Mouse (Mus musculus) liver, embryonic 12.5 days (tissue): ENCODE measurements around the gene Rhbdf2. TPM values are rescaled to one million over a fixed set of nuclear protein-coding genes. Genes with fewer than 3 reads are reported as not detected.
A peak's percentile ranks its signal among the peaks of the same experiment; 100 is the strongest.
"Not testable (repeated sequence)": the region's sequence is repeated elsewhere in the genome, so short reads cannot be mapped to it uniquely, and the experiment has no call there.

Experiments used
- ATAC-seq: fragments of 200-750 bp; cut with Nextera tagmentation; 2 replicates; pipeline ENCODE4 v1.8.0; 2017; ENCODE audit warnings: moderate number of reproducible peaks, mild to moderate bottlenecking, moderate library complexity
- H3K27ac ChIP-seq: fragments of 300-500 bp; sonication (generic); 2 replicates; pipeline ENCODE4 v1.5.1; 2016; ENCODE audit warnings: mild to moderate bottlenecking
- H3K27me3 ChIP-seq: fragments of 300-500 bp; sonication (generic); replicated peaks from 2 replicates; pipeline ENCODE4 v1.6.1; 2016; ENCODE audit warnings: mild to moderate bottlenecking, moderate library complexity
- H3K36me3 ChIP-seq: fragments of 300-500 bp; sonication (generic); 2 replicates; pipeline ENCODE4 v1.6.1; 2016; ENCODE audit warnings: mild to moderate bottlenecking, moderate library complexity
- H3K4me1 ChIP-seq: fragments of 300-500 bp; sonication (generic); 2 replicates; pipeline ENCODE4 v1.6.1; 2016
- H3K4me2 ChIP-seq: fragments of 300-500 bp; sonication (generic); 2 replicates; pipeline ENCODE4 v1.6.1; 2016; ENCODE audit warnings: mild to moderate bottlenecking, moderate library complexity
- H3K4me3 ChIP-seq: fragments of 300-500 bp; sonication (generic); 2 replicates; pipeline ENCODE4 v1.5.1; 2016; ENCODE audit warnings: mild to moderate bottlenecking, moderate library complexity
- H3K9ac ChIP-seq: fragments of 300-500 bp; sonication (generic); 2 replicates; pipeline ENCODE4 v1.6.1; 2016; ENCODE audit warnings: mild to moderate bottlenecking, moderate library complexity
- H3K9me3 ChIP-seq: fragments of 300-500 bp; sonication (generic); replicated peaks from 2 replicates; pipeline ENCODE4 v1.6.1; 2016; ENCODE audit warnings: mild to moderate bottlenecking, moderate library complexity
- WGBS: fragments of 180-500 bp; shearing (Covaris S2); methylation state at CpG from one replicate; pipeline ENCODE4 v1.1.7; 2016; ENCODE audit not compliant: insufficient replicate concordance; 5-methylcytosine and 5-hydroxymethylcytosine counted together
- polyA plus RNA-seq: library from polyadenylated mRNA; unstranded; fragments of >200 nt; fragmentation: Nextera tagmentation; extraction: Ambion mirVana; gene quantifications from 2 replicates; pipeline ENCODE4 v1.2.1, GENCODE M21; 2016

Gene Rhbdf2
- polyA plus RNA-seq, 1 experiment from 2014 or later, result 8.0 TPM

GRCm38 (mm10) chr11:116611168-116611567 lies 15.7 kb downstream of the Rhbdf2 start:
- Histone ChIP-seq H3K4me1 (peaks cover 72% of the 10 kb centered on the region), H3K36me3 (peaks cover 43% of the 10 kb centered on the region)
- H3K9ac ChIP-seq, H3K9me3 ChIP-seq, H3K4me2 ChIP-seq, ATAC-seq, H3K4me3 ChIP-seq, H3K27ac ChIP-seq, H3K27me3 ChIP-seq: not testable (repeated sequence)
- 67% methylated on average over 9 of the region's 9 CpGs for WGBS

- H3K4me2 ChIP-seq, result no peak overlapping the region
- H3K9me3 ChIP-seq, result no peaks in the 10 kb centered on the region
- H3K27me3 ChIP-seq, result no peaks in the 10 kb centered on the region
- H3K4me3 ChIP-seq, result no peak overlapping the region
- no peak overlapping the region for H3K9ac ChIP-seq
- no peak for ATAC-seq
- peaks cover 53% of the 10 kb centered on the region for H3K36me3 ChIP-seq
- no peak overlapping the region for H3K27ac ChIP-seq
- peaks cover 61% of the 10 kb centered on the region for H3K4me1 ChIP-seq
- 85% methylated on average over 15 of the region's 15 CpGs for WGBS
Observed at GRCm38 (mm10) chr11:116609965-116610630, 16.7 kb downstream of the Rhbdf2 start.

- 77% methylated on average over 3 of the region's 3 CpGs for WGBS
Observed at GRCm38 (mm10) chr11:116607717-116608116, 19.1 kb downstream of the Rhbdf2 start.

GRCm38 (mm10) chr11:116604097-116604496 lies 22.7 kb downstream of the Rhbdf2 start:
- ATAC-seq, result no peak
- H3K4me2 ChIP-seq, result no peak overlapping the region
- H3K27me3 ChIP-seq, result no peaks in the 10 kb centered on the region
- no peaks in the 10 kb centered on the region for H3K9me3 ChIP-seq
- peaks cover 99% of the 10 kb centered on the region for H3K36me3 ChIP-seq
- H3K4me3 ChIP-seq, result no peak overlapping the region
- H3K9ac ChIP-seq, result no peak overlapping the region
- H3K4me1 ChIP-seq, result peaks cover 10% of the 10 kb centered on the region
- 85% methylated on average over 12 of the region's 12 CpGs for WGBS
- H3K27ac ChIP-seq, result no peak overlapping the region

More at GRCm38 (mm10) chr11:116607717-116608116, 19.1 kb downstream of the Rhbdf2 start:
- Histone ChIP-seq H3K4me1 (peaks cover 37% of the 10 kb centered on the region), H3K4me2 (no peak overlapping the region), H3K9ac (no peak overlapping the region), H3K9me3 (no peaks in the 10 kb centered on the region), H3K36me3 (peaks cover 77% of the 10 kb centered on the region), H3K4me3 (no peak overlapping the region), H3K27ac (no peak overlapping the region), H3K27me3 (no peaks in the 10 kb centered on the region)
- ATAC-seq, result no peak

- H3K36me3 ChIP-seq, result peaks cover 99% of the 10 kb centered on the region
- no peaks in the 10 kb centered on the region for H3K9me3 ChIP-seq
- H3K27ac ChIP-seq, result no peak overlapping the region
- no peaks in the 10 kb centered on the region for H3K27me3 ChIP-seq
- H3K4me1 ChIP-seq, result peaks cover 6% of the 10 kb centered on the region; the same call in 1 of the 2 replicates
- no peak overlapping the region for H3K4me2 ChIP-seq
- no peak overlapping the region for H3K4me3 ChIP-seq
- no peak overlapping the region for H3K9ac ChIP-seq
- peak; percentile 17; the same call in 1 of the 2 replicates for ATAC-seq
- 85% methylated on average over 10 of the region's 10 CpGs for WGBS
Observed at GRCm38 (mm10) chr11:116603339-116603738, 23.5 kb downstream of the Rhbdf2 start.

- no peaks in the 10 kb centered on the region for H3K9me3 ChIP-seq
- WGBS, result 86% methylated on average over 8 of the region's 8 CpGs
- H3K27ac ChIP-seq, result no peak overlapping the region
- ATAC-seq, result no peak
- no peak overlapping the region for H3K9ac ChIP-seq
- H3K27me3 ChIP-seq, result 0 out of 2 replicates have a peak, but pooled peaks cover 5% of the 10 kb centered on the region
- no peak overlapping the region for H3K4me3 ChIP-seq
- peaks cover 97% of the 10 kb centered on the region for H3K36me3 ChIP-seq
- H3K4me1 ChIP-seq, result peaks cover 2% of the 10 kb centered on the region; the same call in 1 of the 2 replicates
- no peak overlapping the region for H3K4me2 ChIP-seq
Observed at GRCm38 (mm10) chr11:116602043-116602442, 24.8 kb downstream of the Rhbdf2 start.

GRCm38 (mm10) chr11:116601166-116601565 lies 25.7 kb downstream of the Rhbdf2 start:
- Histone ChIP-seq H3K9ac (no peak overlapping the region), H3K36me3 (peaks cover 95% of the 10 kb centered on the region), H3K4me3 (no peak overlapping the region), H3K27me3 (0 out of 2 replicates have a peak, but pooled peaks cover 12% of the 10 kb centered on the region), H3K9me3 (no peaks in the 10 kb centered on the region), H3K4me1 (no peaks in the 10 kb centered on the region), H3K27ac (no peak overlapping the region), H3K4me2 (no peak overlapping the region)
- 92% methylated on average over 8 of the region's 8 CpGs for WGBS
- ATAC-seq, result no peak

- 87% methylated on average over 15 of the region's 15 CpGs for WGBS
- H3K9me3 ChIP-seq, result no peaks in the 10 kb centered on the region
- no peak overlapping the region for H3K9ac ChIP-seq
- no peak overlapping the region for H3K4me3 ChIP-seq
- H3K27me3 ChIP-seq, result 0 out of 2 replicates have a peak, but pooled peaks cover 16% of the 10 kb centered on the region
- ATAC-seq, result no peak
- H3K36me3 ChIP-seq, result peaks cover 76% of the 10 kb centered on the region
- no peak overlapping the region for H3K4me2 ChIP-seq
- H3K27ac ChIP-seq, result no peak overlapping the region
- no peaks in the 10 kb centered on the region for H3K4me1 ChIP-seq
Observed at GRCm38 (mm10) chr11:116599230-116599629, 27.6 kb downstream of the Rhbdf2 start.

GRCm38 (mm10) chr11:116598193-116598592 lies 28.6 kb downstream of the Rhbdf2 start:
- Histone ChIP-seq H3K4me2 (no peak overlapping the region), H3K9ac (no peak overlapping the region), H3K27ac (no peak overlapping the region), H3K9me3 (no peaks in the 10 kb centered on the region), H3K4me1 (no peaks in the 10 kb centered on the region), H3K27me3 (0 out of 2 replicates have a peak, but pooled peaks cover 19% of the 10 kb centered on the region), H3K36me3 (peaks cover 65% of the 10 kb centered on the region), H3K4me3 (no peak overlapping the region)
- ATAC-seq, result no peak
- 87% methylated on average over 8 of the region's 8 CpGs for WGBS

- Histone ChIP-seq H3K27me3 (0 out of 2 replicates have a peak, but pooled peaks cover 19% of the 10 kb centered on the region), H3K27ac (no peak overlapping the region), H3K4me2 (no peak overlapping the region), H3K36me3 (peaks cover 51% of the 10 kb centered on the region), H3K9ac (no peak overlapping the region), H3K4me1 (peaks cover 4% of the 10 kb centered on the region; the same call in 1 of the 2 replicates), H3K9me3 (no peaks in the 10 kb centered on the region), H3K4me3 (no peak overlapping the region)
- ATAC-seq, result no peak
- 85% methylated on average over 19 of the region's 19 CpGs for WGBS
Observed at GRCm38 (mm10) chr11:116596766-116597165, 30.1 kb downstream of the Rhbdf2 start.

GRCm38 (mm10) chr11:116593345-116593744 lies 33.5 kb downstream of the Rhbdf2 start:
- Histone ChIP-seq H3K4me1 (peaks cover 32% of the 10 kb centered on the region), H3K9ac (no peak overlapping the region), H3K9me3 (no peaks in the 10 kb centered on the region), H3K27me3 (peaks cover 35% of the 10 kb centered on the region), H3K27ac (no peak overlapping the region), H3K36me3 (peaks cover 18% of the 10 kb centered on the region), H3K4me3 (no peak overlapping the region), H3K4me2 (no peak overlapping the region)
- ATAC-seq, result no peak
- WGBS, result 62% methylated on average over 4 of the region's 4 CpGs

- H3K36me3 ChIP-seq, result peaks cover 10% of the 10 kb centered on the region
Observed at GRCm38 (mm10) chr11:116592428-116592827, 34.4 kb downstream of the Rhbdf2 start.

More at GRCm38 (mm10) chr11:116592428-116592827, 34.4 kb downstream of the Rhbdf2 start:
- Histone ChIP-seq H3K4me3 (no peak overlapping the region), H3K4me2 (no peak overlapping the region), H3K9ac (no peak overlapping the region), H3K27me3 (peaks cover 43% of the 10 kb centered on the region), H3K9me3 (no peaks in the 10 kb centered on the region), H3K27ac (no peak overlapping the region), H3K4me1 (peaks cover 35% of the 10 kb centered on the region)
- ATAC-seq, result peak; percentile 74
